Mouse (Mus musculus): ENCODE measurements at regions not wholly inside any gene's neighbourhood (a gene's known extent, or its start where the extent isn't known, plus 50 kb on each side); places are given as distances from the start of the nearest gene placed in this dataset.

- no peak for ATAC-seq (ENCODE audit: low FRiP score, low TSS enrichment)
- no peak for DNase-seq
- Histone ChIP-seq H3K9ac (replicated peaks; ENCODE audit: low read length) (no peak overlapping the region), H3K4me1 (ENCODE audit: control insufficient read depth, insufficient read depth, low read length) (peaks cover 5% of the 10 kb centered on the region), H3K4me3 (replicated peaks; ENCODE audit: low read depth, low read length) (no peak overlapping the region), H3K27me3 (ENCODE audit: control insufficient read depth, insufficient read depth, low read length) (no peaks in the 10 kb centered on the region), H3K27ac (replicated peaks; ENCODE audit: low read depth, low read length) (no peak overlapping the region), H3K4me2 (ENCODE audit: low read length) (no peak overlapping the region), H3K36me3 (ENCODE audit: control insufficient read depth, insufficient read depth, low read length) (no peaks in the 10 kb centered on the region), H3K9me3 (ENCODE audit: control insufficient read depth, low read length) (no peaks in the 10 kb centered on the region)
- WGBS = 92% methylated on average over 11 of the region's 11 CpGs
Observed at GRCm38 (mm10) chr2:170652128-170652527, 50.3 kb upstream of the 4930470P17Rik start.

Measured in midbrain, embryonic 14.5 days (tissue).